Mouse (Mus musculus) lung, postnatal 10 days (tissue): ENCODE measurements around the gene Ccl25.

Experiments used
- DNase-seq: peaks from one replicate; pipeline ENCODE4 v3.0.0; 2021

The Ccl25 gene

DNA sequence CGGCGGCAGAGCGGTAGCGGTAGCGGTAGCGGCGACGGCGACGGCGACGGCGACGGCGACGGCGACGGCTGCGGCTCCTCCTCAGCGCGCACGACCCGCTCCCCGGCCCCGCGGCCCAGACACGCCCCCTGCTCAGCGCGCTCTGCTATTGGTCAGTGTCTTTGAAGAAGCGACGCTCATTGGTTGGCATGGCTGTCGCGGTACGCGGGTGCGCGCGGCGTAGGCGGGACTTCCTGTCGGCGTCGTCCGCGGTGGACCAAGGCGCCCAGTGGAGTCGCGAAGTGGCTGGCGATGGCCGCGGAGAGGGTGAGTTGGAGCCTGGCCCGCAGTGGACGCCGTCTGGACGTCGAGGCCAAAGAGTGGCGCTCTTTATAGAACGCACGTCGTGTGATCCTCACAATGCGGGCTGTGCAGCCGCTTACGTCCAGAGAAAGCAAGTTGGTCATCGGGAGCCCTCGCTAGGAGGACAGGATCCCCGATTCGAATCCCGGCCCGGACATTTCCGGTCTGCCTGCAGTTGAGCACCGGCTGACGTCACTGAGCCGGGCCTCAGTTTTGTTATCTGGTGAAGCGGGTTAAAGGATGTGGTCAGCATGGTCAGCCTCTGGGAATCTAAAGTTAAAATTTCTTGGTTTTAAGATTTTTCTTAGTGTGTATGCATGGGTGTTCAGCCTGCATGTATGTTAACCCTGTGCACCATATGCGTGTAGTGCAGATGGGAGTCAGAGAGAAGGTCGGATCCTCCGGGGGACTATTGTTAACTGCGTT is at the start of gene Ccl25, which contains the start of gene Elavl1:
TSS of gene Ccl25 (plus strand) at position 228 of the 768 bp plus-strand sequence.
TSS of gene Elavl1 (minus strand) at position 431 of the 768 bp plus-strand sequence.
- peak; percentile 98 for DNase-seq

DNA sequence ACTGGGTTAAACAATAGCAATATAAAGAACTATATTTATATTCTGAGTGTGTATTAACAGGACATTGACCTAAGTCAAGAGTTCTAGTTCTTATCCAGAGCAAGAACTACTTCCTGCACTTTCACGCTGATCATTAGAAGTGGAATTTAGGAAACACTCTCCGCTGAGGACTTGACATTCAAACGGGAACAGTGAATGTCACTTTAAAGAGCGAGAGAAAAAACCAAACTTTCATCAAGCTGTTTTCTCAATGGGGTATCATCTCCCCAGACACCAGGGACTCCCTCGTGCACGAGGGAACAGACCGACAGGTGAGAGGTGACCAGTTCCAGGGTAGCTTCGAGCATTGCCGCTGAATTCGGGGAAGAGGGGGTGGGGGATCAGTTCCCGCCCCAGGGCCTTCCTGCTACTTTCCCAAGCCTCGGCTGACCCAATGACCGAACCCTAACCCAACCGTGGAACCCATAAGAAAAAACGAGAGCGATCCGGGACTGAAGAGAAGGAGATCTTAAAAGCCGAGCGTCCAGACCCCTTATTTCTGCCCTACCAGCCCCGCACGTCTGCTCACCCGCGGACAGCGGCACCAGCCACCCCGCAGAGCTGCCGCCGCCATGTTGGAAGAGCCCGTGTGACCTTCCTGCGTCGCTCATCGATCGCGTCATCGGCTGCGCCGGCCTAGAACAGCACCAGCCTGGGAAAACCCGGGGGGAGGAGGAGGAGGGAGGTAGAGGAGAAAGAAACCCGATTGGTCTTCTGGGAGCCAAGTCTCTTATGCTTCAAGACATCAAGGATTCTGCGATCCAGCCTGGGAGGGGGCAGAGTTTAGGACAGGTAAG is 49.5 kb upstream of the Ccl25 start, which contains the start of gene Timm44:
TSS of gene Timm44 (minus strand) at position 639 of the 836 bp plus-strand sequence.
- DNase-seq, result peak; percentile 98

DNA sequence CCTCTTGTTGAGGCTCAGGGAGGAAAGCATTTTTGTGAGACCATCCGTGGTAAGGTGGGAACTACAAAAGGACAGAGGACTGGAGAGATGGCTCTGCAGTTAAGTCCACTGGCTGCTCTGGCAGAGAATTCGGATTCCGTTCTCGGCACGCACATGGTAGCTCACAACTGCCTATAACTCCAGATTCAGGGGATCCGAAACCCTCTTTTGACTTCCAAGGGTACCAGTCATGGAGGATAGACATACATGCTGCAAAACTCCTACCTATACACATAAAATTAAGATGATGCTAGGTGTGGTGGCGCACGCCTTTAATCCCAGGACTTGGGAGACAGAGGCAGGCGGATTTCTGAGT is 48.9 kb upstream of the Ccl25 start:
- DNase-seq, result no peak

DNA sequence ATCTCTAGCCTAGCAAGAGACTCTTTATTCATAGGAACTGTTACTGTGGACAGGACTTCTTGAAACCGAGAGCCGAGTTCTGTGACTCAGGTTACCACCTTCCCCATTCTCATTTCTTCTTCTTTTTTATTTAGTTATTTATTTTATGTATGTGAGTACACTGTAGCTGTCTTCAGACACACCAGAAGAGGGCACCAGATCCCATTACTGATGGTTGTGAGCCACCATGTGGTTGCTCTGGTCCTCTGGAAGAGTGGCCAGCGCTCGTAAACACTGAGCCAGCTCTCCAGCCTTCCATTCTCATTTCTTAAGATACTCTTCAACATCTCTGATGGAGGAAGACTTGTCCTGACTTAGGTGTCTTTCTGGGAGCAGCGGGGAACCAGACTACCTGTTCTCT is 32.3 kb upstream of the Ccl25 start:
- no peak for DNase-seq

DNA sequence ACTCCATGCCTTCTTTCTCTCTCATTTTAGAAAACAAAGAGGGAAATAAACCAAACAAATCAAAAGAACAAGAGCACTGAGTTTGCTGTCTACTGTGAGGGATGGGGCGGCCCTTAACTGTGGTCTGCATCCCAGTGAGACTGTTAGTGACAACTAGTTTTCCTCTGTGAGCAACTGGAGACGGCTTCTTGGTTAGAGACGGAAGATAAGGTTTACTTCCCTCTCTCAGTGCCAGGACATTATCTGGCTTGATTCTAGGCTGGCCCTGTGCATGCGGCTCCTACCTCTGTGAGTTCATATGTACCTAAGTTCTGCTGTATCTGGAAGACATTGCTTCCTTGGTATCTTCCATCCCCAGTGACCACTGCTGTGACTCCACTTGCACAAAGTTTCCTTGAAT is 27.2 kb upstream of the Ccl25 start:
- DNase-seq, result no peak

DNA sequence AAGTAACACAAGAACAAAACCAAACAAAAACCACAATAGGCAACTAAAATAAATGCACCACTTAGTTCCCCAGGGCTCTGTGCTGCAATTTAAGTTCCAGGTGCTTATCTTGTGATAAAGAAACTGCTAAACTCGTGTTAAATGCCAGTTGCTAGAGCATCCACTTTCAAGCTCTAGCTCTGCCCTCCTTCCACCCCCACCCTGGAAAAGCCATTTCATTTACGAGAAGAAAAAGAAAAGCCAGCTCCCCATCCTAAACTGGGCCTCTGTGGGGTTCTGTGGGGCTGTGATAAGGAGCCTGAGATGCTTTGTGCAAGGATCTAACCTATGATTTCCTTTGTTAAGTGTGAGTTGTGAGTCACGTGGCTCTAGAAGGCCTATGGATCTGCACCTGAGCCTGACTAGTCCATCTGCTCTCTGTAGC is 20.9 kb upstream of the Ccl25 start:
- no peak for DNase-seq

DNA sequence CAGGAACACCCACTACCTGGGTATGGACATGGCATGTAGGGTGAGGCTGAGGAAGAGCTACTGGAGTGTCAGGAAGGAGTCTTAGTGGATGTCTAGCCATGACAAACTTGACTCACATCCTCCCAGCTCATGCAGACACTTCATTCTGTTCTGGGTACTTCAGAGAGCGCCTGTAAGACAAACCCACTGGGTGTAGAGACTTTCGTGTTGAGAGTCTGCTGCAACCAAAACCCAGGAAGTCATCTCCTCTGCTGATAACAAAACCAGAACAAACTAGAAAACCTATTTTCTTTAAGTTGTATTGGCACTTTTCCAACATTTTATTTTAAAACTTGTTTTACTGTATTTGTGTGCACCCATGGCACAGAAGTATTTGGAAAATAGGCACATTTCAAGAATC is 19.2 kb upstream of the Ccl25 start:
- DNase-seq, result no peak

DNA sequence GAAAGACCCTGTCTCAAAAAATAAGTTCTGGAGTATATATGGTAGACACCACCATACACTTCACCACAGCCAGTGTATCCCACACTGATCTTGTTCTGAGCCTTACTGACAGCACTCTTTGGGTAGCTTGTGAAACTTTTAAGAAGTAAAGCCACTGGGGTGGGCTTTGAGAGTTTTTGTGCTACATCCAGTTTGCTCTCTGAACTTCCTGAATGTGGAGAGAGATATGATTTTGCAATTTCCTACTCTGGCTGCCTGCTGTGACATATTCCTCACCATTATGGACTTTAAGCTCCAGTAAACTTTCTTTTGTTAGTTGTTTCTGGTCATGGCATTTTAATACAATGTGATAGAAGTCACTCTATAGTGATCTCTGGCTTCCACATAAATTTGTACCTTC is 12.9 kb upstream of the Ccl25 start:
- DNase-seq, result no peak

DNA sequence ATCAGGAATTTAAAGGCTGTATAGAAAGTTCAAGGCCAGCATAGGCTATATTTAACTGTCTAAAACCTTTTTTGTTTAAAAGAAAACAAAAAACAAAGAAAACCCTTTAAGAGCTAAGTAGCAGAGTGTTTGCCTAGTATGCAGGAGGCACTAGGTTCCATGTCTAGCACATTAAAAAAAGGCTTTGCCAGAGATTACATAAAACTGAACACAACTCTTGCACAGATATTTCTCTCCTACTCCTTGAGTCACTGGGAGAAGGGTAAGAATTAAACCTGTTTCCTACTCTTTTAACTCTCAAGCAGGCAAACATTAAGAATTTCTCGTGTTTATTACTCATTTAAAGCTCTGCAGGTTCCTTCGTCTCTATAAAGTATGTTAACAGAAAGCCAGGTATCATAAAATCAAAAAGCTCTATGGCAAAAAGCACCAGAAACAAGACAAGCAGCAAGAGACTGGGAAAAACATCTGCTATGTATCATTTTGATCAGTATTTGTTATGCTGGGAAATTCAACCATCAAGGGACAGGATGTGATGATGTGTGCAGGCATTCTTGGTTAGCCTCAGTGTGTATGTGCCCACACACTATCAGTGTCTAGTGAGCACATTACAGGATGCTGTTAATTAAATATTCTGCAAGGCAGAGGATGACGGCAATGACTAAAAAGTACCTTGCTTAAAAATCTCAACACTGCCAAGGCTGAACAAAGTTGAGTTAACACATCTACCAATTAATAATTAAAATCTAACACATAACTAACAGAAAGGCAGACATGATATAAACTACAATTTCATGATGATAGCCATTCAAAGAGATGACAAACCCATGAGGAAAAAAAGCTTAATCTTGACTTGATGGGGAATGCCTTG is 11.5 kb upstream of the Ccl25 start:
- DNase-seq, result no peak

DNA sequence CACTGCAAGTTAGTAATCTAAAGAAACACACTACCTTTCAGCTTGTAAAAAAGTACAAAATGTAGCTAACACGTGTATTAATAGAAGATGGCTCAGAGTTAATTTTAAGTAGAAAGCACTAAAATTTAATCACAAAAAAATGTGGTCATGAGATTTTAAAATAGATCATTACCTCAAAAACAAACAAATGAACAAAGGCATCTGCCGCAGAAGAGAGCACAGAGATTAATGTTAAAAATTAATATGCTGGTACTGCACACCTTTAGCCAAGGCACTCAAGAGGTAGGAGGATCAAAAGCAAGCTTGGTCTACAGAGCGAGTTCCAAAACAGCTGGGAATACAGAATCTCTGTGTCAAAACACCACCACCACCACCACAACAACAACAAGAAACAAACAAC is 10.2 kb upstream of the Ccl25 start:
- DNase-seq, result no peak

DNA sequence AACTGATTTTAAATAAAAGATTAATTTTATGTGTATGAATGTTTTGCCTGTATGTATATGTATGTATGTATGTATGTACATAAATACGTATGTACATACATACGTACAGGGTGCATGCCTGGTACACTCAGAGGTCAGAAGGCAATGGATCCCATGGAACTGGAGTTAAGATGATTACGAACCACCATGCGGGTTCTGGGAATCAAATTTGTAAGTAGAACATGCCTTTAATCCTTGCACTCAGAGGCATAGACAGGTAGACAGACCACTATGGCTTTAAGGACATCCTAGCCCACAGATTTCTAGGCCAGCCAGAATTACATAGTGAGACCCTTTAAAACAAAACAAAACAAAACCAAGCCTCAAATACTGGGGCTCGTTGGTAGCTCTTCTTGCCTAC is 6.9 kb upstream of the Ccl25 start:
- DNase-seq, result no peak

DNA sequence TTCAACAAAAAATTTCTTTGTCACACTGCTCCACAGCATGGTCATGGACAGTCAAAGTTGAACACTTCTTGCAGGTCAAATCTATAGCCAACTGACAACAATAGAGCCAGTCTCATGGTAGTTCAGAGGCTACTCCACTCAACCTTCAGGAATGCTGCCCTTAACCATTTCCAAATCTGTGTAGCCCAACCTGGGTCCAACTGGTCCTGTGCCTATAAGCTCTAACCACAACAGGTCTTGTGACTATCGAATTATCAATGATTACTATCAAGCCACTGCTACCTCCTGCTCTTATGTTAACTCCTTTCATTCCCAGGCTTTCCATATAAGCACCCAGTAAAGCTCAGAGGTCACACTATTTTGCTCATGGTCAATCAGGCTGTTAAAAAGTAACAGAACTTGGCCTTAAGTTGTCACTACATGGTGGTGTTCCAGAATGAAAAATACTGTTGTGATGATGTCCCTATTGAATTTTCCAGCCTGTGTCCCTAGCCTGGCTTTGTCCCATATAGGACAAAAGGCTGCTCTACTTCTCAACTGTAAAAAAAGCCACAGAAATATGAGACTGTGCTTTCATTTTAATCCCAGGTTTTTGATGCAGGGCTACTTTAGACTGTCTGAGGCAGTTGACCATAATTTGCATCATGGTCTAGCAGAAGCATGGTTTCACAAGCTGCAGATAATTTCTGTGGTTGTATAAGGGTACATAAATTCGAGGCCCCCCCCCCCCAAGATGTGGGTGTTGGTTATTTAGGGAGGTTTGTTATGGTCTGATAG is 6.0 kb upstream of the Ccl25 start:
- DNase-seq, result no peak

DNA sequence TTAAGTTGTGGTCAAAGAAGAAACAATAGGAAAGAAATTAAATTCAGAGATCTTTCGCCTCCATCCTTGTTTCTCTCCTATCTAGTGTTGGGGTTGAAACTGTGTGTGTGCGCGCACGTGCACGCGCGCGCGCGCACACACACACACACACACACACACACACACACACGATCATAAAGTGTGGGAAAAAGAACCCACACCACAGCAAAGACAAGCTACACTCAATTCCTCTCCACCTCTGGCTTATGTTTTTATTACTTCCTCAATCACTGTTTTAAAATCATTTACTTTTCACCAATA is 5.5 kb upstream of the Ccl25 start:
- no peak for DNase-seq

DNA sequence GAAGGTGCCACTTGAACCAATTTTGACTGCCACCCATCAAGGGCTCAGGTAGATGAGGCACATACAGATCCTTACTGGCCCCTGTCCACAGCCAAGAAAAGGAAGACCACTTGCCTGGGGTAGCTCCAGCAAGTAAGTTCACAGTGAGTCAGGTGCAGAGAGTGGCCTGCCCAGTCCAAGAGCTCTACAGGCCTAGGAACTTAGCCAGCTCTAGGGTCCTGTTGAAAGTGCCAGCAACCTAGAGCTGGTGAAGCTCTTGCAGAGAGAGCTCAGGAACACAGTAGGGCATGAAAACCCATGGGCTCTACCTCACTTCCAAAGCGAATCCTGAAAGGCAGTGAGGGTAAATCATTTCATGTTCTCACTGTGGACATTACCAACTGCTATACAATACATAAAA is 4.6 kb upstream of the Ccl25 start:
- DNase-seq, result no peak

DNA sequence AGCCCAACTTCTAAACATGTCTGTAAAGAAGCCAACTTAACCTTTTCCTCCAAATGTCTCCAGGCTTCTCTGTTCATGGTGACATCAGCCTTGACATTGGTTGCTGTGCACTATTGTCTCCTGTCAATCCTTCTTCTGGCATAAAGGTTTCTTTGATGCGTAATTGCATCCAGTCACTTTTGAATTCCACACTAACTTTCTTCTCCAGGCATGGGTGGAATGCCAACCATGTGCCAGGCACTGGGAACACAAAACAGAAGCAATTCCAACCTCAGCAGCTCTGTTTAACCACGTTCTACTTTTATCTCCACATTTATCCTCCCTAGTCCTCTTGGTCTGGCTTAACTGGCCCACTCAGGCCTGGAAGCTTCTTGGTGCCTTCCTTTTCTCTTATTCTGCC is 4.0 kb upstream of the Ccl25 start:
- DNase-seq, result no peak

DNA sequence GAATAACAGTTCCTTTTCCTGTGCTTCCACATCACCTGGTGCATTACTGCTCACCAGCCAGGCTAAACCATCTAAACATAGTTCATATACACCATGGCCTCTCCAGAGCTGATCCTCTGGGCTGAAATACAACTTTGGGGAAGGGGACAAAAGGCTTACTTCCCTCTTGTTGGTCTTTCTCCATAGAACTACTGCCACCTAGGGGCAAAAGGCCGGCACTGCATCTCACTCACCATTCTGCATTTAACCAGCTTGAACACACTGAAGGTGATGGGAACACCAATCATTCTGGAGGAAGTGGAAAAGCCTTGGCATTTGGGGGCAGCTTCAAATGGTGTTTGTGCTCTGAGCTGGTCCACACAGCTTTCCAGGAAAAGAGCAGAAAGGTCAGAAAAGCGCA is 2.5 kb upstream of the Ccl25 start:
- DNase-seq, result peak; percentile 90

DNA sequence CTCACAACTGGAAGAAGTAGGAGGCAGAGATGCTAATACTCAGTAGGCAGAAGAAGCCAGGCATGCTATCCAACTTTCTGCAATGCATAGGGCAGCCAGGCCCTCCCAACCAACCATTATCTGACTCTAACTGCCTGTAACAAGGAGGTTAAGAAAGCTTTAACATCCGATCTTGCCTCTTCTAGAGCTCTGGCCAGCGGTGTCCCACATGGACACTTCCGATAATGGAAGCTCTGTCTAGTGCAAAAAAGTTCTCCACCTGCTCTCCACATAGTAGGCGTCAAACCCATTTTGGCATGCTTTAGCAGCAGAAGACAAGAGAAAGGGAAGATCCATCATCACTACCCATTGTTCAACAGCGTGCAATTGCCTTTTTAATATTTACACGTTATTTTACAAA is 1.1 kb upstream of the Ccl25 start:
- DNase-seq, result no peak

DNA sequence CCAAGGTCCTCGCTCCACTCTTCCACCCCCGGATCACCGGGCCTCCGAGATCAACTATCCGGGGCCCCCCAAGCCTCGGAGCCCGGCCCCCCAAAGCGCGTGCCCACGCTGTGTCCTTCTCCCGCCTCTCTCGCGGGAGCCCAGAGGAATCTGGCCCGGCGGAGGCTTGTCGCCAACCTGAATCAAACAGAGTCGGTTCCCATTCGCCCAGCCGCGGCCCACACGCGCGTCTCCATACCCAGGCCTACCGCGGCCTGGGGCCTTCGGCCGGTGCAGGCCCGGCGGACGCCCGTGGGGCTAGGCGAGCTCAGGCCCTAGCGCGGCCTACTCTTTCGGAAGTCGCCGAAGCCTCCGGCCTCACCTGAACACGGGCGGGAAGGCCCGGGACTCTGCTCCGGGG is 485 bp upstream of the Ccl25 start:
- DNase-seq, result peak; percentile 53

DNA sequence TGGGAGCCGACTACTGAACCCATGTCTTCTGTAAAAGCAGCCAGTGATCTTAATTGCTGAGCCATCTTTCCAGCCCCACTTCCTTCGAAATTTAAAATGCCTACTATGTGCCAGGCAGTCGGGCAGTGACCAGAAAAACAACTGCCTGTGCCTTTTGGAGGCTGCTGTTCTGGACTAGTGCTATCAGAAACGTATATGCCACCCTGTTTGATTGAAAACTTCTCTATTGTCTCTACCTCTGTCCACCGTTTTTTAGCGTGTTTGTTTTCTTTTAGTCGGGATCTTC is 684 bp downstream of the Ccl25 start:
- DNase-seq, result no peak

DNA sequence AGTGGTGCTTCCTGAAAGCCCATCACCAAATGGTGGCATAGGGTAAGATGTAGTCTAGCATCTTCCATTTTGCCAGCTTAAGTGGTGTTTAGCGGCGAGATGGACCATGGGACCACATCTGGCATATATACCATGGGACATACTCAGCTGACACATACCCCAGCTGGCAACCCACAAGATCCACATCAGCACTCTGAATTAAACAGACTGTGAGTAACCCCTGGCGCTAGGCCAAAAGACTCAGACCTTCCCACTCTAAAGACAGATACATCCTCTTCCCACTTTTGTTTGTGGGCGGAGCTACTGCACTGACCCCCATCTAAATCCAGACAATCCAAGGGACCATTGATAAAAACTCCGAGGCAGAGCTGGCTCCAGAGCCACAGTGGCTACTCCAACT is 4.0 kb downstream of the Ccl25 start:
- DNase-seq, result peak; percentile 25

DNA sequence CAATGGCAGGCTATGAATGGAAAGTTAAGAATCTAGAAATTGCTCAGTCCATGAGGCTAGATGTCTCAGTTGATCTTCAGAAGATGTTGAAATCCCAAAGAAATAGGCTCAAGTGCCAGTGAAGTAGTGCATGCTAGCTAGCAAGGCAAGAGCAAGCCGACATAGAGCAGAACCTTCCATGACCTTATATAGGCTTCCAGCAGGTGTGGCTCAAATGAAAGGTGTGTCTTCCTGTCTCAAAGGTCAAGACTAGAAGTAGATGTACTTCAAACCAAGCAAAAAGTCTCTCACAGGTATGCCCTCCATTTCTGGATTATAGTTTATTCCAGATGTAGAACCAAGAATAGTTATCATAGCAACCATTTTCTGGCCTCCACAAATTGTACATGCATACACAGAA is 9.0 kb downstream of the Ccl25 start:
- no peak for DNase-seq

DNA sequence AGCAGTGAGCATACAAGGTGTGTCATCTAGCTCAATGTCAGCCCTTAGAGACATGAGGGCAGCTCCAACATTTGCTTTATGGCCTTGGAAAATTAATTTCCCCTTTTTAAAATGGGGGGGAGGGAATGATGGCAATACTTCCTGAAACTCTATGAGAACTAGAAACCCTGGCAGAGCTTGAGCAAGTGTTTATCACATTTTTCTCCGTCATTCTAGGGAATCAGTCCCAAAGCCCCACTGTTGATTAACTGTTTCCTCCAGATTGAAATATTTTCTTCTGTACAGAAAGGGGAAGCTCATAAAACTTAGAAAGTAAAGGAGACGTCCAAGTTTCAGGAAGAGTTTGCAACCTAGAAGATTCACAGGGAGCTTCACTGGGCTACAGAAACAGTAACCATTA is 10.7 kb downstream of the Ccl25 start:
- no peak for DNase-seq

DNA sequence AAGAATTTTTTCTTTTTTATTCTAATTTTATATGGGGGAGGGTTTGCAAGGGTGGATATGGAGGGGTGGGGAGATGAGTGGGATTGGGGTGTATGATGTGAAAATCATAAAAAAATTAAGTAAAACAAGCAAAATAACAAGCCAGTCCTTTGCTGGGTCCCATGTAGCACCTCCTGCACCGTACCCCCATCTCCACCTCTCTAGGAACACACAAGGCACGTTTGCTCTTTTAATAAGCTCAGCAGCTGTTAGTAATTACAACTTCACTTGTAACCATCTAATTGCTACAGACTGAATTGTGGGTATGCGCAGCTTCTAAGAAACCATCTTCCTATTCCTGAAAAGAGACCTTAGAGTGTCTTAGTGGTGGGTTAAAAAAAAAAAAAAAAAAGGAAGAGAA is 15.2 kb downstream of the Ccl25 start:
- no peak for DNase-seq
